Mouse (Mus musculus): Measurements from ENCODE around the gene Rpf2. TPM values are rescaled to one million over a fixed set of nuclear protein-coding genes. Genes with fewer than 3 reads are reported as not detected.

Gene Rpf2
- total RNA-seq, 2 experiments from 2014 or later = 56.0 to 166 TPM

DNA sequence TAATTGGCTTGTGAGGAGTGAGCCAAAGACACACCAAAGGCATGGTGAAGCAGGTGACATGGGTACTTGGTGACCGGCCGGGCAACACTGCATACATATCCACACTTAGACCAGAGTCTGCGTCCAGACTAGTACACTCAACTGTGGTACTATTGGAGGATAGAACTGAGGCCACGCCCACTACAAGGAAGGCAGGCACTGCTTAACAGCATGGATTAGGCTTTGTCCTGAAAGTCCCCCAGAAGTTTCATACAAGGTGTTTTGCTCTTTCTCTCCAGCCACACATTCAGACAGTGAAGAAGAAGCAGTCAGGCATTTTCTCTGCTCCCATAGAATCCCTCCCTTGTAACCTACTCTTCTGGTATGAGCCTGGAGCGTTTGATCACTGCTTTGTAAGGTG, 9.9 kb upstream of the Rpf2 start:
- ATAC-seq (replicated peaks; ENCODE audit: poor library complexity, severe bottlenecking) = peak; percentile 31

DNA sequence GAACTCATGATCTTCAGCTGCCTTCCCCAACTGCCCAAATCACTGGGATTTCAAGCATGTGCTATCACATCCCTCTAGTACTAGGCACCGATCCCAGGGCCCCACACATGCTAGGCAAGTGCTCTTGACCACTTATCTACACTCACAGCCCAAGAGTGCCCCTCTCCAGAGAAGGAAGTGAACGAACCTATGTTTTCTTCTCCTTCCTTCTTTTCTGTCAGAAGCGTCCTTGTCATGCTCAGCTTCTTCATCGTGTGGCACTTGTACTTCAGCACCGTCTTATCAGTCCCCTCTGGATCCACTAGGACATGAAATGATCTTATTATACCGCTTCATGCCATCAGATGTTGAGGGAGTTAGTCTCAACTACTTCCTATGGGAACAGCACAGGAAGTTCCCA, 4.1 kb upstream of the Rpf2 start:
- no peak for ATAC-seq (replicated peaks; ENCODE audit: poor library complexity, severe bottlenecking)

DNA sequence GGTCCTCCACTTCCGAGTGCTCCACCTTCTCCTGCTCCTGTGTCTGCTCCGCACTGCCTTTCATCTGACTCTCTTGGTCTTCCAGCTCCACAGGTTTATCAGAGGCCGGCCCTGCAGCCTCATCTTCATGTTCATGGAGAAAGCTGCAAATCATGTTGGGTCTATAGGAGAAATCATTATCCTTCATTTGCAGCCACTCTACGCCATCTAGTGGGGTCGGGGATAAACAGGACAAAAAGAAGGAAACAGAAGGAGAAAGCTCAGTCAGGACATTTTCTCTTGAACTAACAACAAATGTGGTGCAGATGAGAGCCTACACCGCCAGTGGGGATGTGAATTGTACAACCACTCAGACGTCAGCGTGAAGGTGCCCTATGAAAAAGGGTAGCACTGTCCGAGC, 2.8 kb upstream of the Rpf2 start:
- no peak for ATAC-seq (replicated peaks; ENCODE audit: poor library complexity, severe bottlenecking)

DNA sequence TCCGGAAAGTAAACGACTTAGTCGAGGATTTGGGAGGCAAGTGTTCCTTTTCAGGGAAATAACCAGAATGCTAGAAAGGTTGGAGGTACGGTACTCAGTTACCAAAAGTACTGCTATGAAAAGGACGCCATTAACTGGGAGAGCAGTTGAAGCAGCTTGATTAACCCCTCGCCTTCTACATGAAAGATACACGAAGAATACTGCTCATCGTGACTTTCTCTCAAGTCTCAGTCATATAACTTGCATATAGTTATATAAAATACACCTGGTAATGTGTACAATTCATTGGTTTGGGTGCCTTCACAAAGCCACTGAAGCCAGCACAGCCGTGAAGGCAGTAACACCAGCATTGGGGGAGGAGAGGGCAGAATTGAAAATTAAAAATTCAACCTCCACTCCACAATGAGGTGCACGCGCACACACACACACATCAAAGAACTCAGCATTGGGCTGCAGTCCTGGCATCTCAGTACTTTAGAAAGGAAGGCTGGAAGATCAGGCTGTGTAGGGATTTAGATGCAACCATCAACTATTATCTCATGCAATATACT, 405 bp upstream of the Rpf2 start:
- no peak for ATAC-seq (replicated peaks; ENCODE audit: poor library complexity, severe bottlenecking)

DNA sequence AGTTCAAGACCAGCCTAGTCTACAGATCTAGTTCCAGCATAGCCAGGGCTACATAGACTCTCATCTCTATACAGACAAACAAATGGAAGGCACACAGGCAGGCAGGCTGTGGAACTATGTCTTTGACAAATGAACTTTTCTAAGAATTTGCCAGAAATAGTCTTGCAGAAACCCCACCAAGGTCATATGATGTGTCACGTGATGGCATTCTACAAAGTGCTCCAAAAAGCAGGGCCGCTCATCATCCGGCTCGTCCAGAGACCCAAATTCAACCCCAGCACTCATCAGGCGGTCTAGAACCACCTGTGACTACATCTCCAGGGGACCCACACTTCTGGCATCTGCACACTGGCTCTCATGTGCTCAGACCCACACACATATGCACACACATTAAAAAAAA, 9.0 kb downstream of the Rpf2 start:
- ATAC-seq (replicated peaks; ENCODE audit: poor library complexity, severe bottlenecking) = no peak

DNA sequence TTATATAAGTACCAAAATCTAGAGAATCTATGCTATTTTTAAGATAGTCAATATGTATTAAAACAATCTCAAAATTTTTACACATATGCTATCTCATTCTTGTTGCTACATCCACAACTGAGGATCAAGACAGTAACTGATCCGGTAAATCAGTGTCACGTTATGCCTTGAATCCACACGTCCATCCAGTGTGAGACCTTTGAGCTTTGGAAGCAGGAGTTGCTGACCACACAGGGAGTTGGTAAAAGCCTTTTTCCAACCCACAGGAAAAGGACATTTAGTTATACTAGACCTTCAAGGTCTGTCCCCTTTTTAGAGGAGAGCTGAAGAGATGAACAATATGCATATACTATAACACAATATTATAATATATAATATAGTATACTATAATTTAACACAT, 13.6 kb downstream of the Rpf2 start:
- ATAC-seq (replicated peaks; ENCODE audit: poor library complexity, severe bottlenecking) = no peak

DNA sequence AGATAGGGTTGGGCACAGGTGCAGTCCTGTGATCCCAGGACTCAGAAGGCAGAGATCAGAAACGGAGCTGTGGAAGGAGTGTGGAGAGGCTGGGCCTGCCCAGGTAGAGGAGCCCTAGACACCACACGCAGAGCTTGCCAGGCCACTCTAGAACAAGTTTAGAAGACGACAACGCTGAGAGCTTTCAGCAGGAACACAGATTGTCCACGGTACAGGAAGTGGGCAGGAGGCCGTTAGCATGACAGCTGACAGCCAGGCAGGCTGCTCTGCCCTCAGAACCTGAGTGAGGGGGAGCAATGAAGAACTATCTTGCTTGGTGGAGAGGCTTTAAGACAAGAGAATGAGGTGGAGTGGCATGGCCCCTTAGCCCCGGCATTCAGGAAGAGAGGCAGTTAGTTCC, 14.4 kb downstream of the Rpf2 start:
- ATAC-seq (replicated peaks; ENCODE audit: poor library complexity, severe bottlenecking) = peak; percentile 63

DNA sequence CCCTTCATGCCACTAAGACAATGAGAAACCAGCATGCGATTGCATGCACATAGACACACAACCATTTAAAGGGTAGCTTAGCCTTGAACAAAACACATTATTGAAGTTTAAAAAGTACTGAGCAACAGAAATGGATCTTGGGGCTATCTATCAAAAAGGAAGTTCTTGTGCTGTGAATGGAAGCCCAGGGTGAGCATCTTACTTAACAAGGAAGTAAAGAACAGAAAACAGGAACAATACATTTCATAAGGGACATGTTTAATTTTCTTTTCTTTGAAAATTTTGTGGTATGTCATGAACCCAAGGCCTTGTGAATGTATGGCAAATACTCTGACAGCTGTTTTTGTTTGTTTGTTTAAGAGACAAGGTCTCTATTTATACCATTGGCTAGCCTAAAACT, 17.1 kb downstream of the Rpf2 start:
- peak; percentile 72 for ATAC-seq (replicated peaks; ENCODE audit: poor library complexity, severe bottlenecking)

DNA sequence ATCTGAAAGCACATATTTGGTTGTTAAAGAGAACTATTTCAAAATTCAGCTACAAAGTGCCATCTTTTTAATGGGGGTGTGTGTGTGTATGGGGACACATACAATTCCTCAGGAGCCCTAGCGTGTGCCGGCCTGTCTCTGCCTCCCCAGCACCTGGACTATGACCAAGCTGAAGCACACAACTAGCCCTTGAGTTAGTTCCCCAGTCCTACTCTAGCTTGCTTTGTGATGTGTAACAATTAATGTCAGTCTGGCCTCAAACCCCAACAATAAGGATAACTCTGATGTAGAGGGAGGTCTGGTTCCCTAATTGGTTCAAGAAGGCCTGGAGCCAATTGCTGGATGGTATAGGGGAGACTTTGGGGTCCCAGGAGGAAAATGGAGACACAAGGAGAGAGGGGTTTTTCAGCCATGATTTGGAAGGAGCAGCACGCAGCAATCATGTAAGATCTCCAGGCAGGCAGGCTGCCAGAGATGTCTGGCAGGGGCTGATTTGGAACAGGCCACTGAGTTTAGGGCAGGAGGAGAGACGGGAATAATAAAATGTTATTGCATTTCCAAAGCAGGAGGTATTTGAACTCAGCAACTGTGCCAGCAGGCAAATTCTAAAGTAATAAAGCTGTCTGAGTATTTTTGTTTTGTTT, 19.1 kb downstream of the Rpf2 start:
- ATAC-seq (replicated peaks; ENCODE audit: poor library complexity, severe bottlenecking) = no peak

DNA sequence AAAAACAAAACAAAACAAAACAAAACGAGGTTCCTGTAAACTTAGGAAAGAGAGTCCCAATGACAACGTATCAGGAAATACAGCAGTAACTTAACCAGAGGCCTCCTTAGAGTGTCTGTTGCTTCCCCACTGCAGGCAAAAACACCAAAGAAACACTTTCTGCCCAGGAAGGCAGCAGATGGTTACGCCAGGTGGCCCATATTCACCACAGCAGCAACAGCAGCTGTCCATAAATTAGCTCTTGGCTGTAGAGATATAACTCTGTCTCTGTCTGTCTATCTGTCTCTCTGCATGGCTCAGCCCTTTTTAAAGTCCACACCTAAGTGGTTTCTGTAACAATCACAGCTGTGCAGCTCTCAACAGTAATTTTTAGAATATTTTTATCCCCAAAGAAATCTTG, 28.0 kb downstream of the Rpf2 start:
- no peak for ATAC-seq (replicated peaks; ENCODE audit: poor library complexity, severe bottlenecking)

DNA sequence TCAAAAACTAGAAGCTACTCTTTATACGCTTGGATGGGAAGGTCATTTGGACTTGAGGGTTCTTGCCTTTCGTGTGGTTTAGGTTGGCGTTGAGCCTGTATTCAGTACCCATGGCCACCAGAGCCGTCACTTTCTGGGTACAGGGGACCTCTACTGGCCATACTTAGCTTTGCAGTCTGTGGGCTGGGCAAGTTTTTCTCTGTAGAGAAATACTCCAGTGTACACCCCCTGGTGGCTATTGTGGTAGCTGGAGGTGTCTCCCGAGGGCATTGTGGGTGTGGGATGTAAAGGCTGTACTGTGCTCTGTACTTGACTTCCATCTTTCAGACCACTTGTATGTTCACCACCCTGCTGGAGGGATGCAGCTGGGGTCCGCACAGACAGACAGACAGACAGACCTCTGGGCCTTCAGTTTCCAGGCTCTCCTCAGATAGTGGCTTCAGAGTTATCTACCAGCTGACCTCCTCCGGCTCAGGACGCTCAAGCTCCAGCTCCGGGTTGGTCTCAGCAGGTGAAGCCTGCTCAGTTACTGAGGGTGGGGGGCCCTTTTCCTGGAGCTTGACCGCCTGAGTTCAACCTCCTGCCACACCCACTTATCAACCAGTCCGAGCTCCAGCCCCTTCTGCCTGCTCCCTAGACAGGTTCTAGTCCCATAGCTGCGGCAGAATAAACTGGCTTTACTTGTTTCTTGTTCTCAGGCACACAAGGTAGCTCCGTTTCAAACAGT, 34.2 kb downstream of the Rpf2 start:
- ATAC-seq (replicated peaks; ENCODE audit: poor library complexity, severe bottlenecking) = peak; percentile 100

DNA sequence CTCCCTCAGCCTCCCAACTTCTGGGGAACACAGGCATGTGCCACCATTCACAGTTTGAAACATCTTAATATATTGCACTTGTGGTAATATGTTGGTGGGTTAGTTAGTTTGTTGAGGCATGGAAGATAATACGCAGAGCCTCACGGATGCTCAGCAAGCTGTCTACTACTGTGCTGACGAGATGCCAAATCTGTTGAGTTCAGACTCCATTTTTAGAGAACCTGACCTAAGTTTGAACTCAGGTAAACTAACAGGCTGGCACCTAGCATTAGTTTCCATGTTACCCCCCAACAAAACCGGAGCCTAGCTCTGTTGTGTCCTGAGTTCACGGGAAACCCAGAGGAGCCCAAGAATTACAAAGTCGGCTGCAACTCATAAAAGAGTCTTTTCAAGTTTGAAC, 51.8 kb downstream of the Rpf2 start:
- no peak for ATAC-seq (replicated peaks; ENCODE audit: poor library complexity, severe bottlenecking)

DNA sequence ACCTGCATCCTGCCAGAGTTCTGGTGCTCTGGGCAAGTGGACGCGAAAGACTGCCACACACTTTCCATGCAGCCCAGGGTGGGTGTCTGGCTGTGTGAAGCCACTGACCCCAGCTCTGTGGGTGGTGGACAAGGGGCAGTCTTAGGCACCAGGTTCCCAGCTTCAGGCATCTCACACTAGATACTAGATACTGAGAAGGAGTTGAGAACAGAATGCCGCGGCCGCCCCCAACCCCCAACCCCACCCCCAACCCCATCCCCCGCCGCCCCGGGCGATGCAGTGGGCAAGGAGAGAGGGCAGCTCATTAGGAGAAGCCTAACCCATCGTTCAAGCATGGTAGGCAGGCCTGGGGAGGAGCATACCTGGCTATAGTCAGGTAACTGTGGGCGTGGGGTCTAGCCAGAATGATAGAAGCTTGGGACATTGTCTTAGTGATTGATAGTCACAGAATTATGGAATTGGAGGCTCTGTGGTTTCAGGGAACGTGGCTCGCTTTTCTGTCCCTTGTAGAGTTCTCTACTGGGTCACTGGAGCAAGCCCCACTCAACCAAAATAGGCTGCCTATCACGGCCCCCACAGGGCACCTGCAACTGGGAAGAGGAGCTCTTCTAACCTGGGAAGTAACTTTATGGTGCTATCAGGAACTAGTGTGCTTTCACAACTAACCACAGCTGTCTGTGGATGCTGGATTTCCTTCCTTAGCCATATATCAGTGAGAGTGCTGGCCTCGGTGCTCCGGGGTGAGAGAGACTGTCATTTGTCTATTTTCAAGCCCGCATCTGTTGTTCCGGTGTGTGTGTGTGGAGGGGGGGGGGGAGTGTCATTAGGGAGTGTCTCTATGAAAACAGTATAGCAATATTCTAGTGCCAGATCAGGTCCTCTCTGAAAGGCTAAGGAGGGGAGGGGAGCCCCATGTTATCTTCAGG, 54.6 kb downstream of the Rpf2 start:
- peak; percentile 81 for ATAC-seq (replicated peaks; ENCODE audit: poor library complexity, severe bottlenecking)

DNA sequence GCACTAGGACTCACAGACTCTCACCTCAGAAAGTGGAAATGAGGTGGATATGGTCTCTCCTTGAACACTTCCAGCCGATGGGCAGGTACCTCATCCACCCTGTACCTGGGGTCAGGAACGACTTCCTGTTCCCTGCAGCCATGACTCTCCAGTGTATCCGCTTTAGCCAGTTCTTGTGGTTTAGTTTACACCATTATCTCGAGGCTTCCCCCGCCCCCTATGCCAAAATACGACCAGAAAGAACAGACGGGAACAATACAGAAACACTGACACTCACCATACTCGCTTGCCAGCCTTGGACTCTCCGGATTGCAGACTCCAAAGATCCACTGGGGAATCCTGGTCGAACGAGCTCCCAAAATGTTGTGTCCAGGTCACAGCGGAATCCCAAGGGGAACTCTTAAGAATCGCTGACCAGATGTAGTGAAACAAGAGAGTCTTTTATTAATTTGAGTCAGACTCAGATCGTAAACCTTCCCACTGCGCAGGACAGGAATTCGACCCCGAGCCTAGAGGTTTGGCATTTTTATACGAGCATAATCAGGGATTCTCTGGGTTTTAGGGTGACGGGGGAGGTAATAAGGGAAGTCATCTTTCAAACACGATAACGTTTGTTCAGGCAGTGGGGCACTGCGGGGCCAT, 55.4 kb downstream of the Rpf2 start:
- peak; percentile 46 for ATAC-seq (replicated peaks; ENCODE audit: poor library complexity, severe bottlenecking)

DNA sequence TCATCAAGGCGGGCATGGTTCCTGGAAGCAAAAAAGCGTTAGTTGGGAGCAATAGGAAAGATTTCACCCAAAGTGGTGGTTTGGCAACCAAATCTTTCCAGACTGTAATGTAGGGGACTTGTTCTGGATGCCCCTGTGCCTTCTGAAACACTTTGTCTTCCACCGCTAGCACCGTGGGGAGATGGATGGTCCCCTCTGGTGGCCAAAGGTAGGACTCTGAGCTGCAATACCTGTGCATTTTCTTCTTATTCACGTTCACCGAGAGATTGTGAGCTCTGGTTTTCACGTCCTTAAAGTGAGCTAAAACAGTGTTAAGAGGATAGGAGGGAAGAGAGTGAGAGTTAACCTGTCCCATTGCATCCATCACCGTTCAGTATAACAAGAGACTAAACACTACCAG, 56.0 kb downstream of the Rpf2 start:
- ATAC-seq (replicated peaks; ENCODE audit: poor library complexity, severe bottlenecking) = no peak

DNA sequence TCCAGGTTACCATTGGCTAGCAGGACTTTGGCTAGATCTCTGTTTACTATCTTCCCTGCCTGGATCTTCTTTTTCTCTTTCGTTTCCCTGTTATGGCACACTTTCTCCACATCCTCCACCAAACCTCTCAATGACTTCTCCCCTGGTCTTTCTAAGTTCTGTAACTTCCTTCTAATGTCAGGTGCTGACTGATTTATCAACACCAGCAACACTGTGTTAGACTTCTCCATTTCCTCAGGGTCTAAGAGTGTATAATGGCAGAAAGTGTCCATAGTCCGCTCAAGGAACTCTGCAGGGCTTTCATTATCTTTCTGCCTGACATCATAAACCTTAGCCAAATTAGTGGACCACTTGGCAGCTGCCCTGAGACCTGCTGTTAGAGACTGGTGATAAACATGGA, 57.1 kb downstream of the Rpf2 start:
- peak; percentile 71 for ATAC-seq (replicated peaks; ENCODE audit: poor library complexity, severe bottlenecking)

DNA sequence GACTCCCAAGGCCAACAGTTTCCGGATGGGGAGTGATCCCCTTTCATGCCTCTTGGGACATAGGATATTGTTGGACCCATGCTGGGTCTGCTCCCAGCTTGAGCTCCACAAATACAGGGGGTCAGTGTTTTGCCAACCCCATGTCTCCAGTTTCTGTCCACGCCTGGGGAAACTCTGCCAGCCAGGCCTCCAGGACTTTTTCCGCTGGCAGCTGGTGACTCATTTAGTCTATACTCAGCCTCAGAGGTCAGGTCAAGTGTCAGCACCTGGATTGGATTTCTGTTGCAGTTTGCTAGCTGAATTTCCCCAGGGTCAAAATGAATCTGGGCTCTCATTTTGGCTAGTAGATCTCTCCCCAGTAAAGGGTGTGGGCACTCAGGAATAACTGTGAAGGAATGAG, 58.0 kb downstream of the Rpf2 start:
- ATAC-seq (replicated peaks; ENCODE audit: poor library complexity, severe bottlenecking) = no peak

DNA sequence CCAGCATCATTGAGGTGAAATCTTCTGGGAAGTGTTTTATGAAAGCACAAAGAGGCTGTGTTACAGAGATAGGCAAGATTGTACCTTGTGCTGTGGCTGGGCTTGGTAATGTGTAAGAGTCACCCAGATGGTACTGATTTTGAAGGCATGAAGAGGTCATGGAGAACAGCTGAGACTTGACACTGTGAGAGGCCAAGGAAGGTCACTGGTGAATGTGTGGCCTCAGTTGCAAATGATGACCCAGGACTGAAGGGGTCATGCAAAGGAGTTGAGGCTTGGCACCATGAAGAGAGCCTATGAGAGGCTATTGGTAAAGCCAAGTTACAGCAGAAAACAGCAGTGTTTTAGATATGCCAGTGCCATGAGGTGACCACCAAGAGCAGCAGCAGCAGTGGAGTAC, 60.9 kb downstream of the Rpf2 start:
- no peak for ATAC-seq (replicated peaks; ENCODE audit: poor library complexity, severe bottlenecking)

DNA sequence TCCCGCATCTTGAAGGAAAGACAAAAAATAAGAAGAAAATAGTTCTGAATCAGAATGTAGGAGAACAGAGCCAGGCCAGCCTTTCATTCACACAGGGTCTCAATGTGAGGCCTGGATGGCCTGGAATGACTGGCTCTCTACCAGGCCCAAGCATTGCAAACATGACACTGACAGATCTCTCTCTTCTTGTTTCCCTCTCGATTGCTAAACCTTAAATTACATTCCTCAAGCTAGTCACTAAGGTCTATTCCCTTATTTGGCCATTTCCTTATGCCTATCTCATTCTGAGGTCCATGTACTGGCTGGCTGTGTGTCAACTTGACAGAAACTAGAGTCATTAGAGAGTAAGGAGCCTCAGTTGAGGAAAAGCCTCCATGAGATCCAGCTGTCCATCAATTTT, 66.8 kb downstream of the Rpf2 start:
- peak; percentile 37 for ATAC-seq (replicated peaks; ENCODE audit: poor library complexity, severe bottlenecking)

DNA sequence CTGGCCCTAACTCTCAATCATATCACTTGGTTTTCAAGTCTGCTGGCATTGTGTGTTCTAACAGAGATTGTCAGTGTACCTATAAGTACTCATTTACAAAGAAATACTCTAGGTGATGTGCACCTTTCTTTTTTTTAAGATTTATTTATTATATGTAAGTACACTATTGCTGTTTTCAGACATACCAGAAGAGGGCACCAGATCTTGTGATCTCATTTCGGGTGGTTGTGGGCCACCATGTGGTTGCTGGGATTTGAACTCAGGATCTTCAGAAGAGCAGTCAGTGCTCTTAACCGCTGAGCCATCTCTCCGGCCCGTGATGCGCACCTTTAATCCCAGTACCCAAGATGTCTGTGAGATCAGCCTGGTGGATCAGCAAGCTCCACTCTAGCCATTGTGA, 67.7 kb downstream of the Rpf2 start:
- ATAC-seq (replicated peaks; ENCODE audit: poor library complexity, severe bottlenecking) = no peak

Data from granulocyte monocyte progenitor cell, adult 5-6 weeks (primary cell).